Mouse (Mus musculus) heart, adult 2 months (tissue): ENCODE results near the gene Syt14.

ENCODE experiments used
- CTCF ChIP-seq: fragments of 200-600 bp; IDR thresholded peaks from 2 replicates; pipeline ENCODE4 v1.8.1; 2022; ENCODE audit warnings: antibody characterized with exemption, mild to moderate bottlenecking, moderate library complexity
- EP300 ChIP-seq: fragments of 200-500 bp; IDR thresholded peaks from 2 replicates; pipeline ENCODE4 v1.6.1; 2011; ENCODE audit warnings: low read depth, low read length, control low read depth; ENCODE audit not compliant: insufficient read depth

- no peak for TF ChIP-seq CTCF
- no peak for TF ChIP-seq EP300
These were observed 134.1 kb downstream of the Syt14 start for GRCm38 (mm10) chr1:192901516-192901915.
